Mouse (Mus musculus) heart, embryonic 16.5 days (tissue): Measurements from ENCODE around the gene Gas7. TPM values are rescaled to one million over a fixed set of nuclear protein-coding genes. Genes with fewer than 3 reads are reported as not detected.

Experiments
- ATAC-seq: fragments of 200-750 bp; cut with Nextera tagmentation; replicated peaks from 2 replicates; pipeline ENCODE4 v1.8.0; 2017; ENCODE audit warnings: moderate number of reproducible peaks; ENCODE audit not compliant: insufficient read depth, low FRiP score; ENCODE audit errors: extremely low read depth
- H3K27ac ChIP-seq: fragments of 300-500 bp; sonication (generic); 2 replicates; pipeline ENCODE4 v1.5.1; 2014; ENCODE audit warnings: mild to moderate bottlenecking, low read length, control low read depth, moderate library complexity
- H3K27me3 ChIP-seq: fragments of 300-500 bp; sonication (generic); 2 replicates; pipeline ENCODE4 v1.6.1; 2014; ENCODE audit warnings: low read length, mixed read lengths; ENCODE audit not compliant: control insufficient read depth, insufficient read depth
- H3K36me3 ChIP-seq: fragments of 300-500 bp; sonication (generic); 2 replicates; pipeline ENCODE4 v1.6.1; 2014; ENCODE audit not compliant: control insufficient read depth, insufficient read depth
- H3K4me1 ChIP-seq: fragments of 300-500 bp; sonication (generic); 2 replicates; pipeline ENCODE4 v1.6.1; 2014; ENCODE audit warnings: low read length, mixed read lengths; ENCODE audit not compliant: control insufficient read depth, insufficient read depth
- H3K4me2 ChIP-seq: fragments of 300-500 bp; sonication (generic); 2 replicates; pipeline ENCODE4 v1.6.1; 2014; ENCODE audit warnings: low read depth, mild to moderate bottlenecking, control low read depth, low read length
- H3K4me3 ChIP-seq: fragments of 300-500 bp; sonication (generic); 2 replicates; pipeline ENCODE4 v1.5.1; 2014; ENCODE audit warnings: mild to moderate bottlenecking, control low read depth, low read length
- H3K9ac ChIP-seq: fragments of 300-500 bp; sonication (generic); 2 replicates; pipeline ENCODE4 v1.6.1; 2014; ENCODE audit warnings: low read length, control low read depth
- H3K9me3 ChIP-seq: fragments of 300-500 bp; sonication (generic); replicated peaks from 2 replicates; pipeline ENCODE4 v1.6.1; 2016; ENCODE audit warnings: low read length; ENCODE audit not compliant: control insufficient read depth
- WGBS: fragments of 180-500 bp; shearing (Covaris S2); extraction: QIAGEN DNeasy Blood & Tissue Kit; methylation state at CpG from one replicate; pipeline ENCODE4 v1.1.7; 2014; 5-methylcytosine and 5-hydroxymethylcytosine counted together
- polyA plus RNA-seq: library from polyadenylated mRNA; unstranded; fragments of >200 nt; fragmentation: Nextera tagmentation; extraction: Ambion mirVana; gene quantifications from 2 replicates; pipeline ENCODE4 v1.2.1, GENCODE M21; 2015

Gas7 gene
- polyA plus RNA-seq, 1 experiment from 2014 or later, result 8.5 TPM

DNA sequence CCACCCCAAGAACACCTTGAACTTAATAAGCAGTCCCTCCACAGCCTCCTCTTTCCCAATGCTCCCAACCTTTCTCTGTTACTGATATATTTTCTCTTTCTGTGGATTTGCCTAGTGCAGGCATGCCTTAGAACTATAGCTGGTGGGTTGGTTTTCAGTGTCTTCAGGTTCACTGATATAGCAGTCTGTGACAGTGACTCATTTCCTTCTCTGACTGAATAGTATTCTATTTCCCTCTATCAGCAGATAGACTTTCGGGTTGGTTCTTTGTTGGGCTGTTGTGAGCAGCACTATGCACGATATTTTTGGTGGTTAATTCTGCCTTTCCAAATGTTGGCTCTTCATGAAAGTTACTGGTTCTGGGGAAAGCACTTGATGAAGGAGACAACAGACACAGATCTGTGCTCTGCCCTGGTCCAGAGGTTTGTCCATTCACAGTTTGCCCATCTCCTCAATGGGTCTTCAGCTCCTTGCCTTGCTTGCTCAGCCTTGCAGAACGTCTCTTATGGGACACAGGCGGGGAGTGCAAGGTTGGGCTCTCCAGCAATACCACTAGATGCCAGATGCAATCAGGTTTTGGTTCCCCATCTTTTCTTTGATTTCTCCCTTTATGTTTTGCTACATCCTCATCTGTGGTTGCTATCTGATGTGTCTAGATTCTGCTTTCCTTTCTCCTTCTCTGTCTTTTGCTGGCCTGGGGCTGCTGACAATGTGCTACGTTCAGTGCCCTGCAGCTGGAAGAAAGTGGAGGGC lies 25.1 kb downstream of the Gas7 start:
- Histone ChIP-seq H3K27me3 (no peaks in the 10 kb centered on the region), H3K9ac (no peak overlapping the region), H3K27ac (no peak overlapping the region), H3K4me3 (no peak overlapping the region), H3K36me3 (no peaks in the 10 kb centered on the region), H3K4me2 (no peak overlapping the region), H3K9me3 (no peaks in the 10 kb centered on the region), H3K4me1 (peaks cover 18% of the 10 kb centered on the region)
- ATAC-seq, result no peak
- 78% methylated on average over 5 of the region's 5 CpGs for WGBS

DNA sequence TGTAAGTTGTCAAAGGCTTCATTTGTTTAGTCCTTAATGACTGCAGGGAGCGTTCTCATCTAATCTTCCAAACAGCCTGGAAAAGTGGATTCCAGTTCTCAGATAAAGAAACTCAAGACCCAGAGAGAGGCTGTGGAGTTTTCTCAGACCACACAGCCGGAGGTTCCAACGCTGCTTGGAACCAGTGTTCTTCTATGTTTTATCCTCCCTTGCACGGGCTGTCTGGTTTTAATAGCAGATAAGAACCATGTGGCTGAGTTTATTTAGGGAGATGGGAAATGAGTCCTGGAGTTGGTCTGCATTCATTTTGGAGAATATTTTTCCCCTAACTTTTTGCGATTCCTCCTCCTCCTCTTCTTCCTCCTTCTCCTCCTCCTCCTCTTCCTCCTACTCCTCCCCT lies 26.5 kb downstream of the Gas7 start:
- Histone ChIP-seq H3K36me3 (no peaks in the 10 kb centered on the region), H3K27me3 (no peaks in the 10 kb centered on the region), H3K4me3 (no peak overlapping the region), H3K27ac (peak overlapping the region; percentile 6; the same call in 1 of the 2 replicates), H3K4me1 (peaks cover 21% of the 10 kb centered on the region), H3K9ac (no peak overlapping the region), H3K4me2 (0 out of 2 replicates have a peak overlapping the region, but pooled peaks have one; percentile 9), H3K9me3 (no peaks in the 10 kb centered on the region)
- 31% methylated on average over 5 of the region's 5 CpGs for WGBS
- no peak for ATAC-seq

DNA sequence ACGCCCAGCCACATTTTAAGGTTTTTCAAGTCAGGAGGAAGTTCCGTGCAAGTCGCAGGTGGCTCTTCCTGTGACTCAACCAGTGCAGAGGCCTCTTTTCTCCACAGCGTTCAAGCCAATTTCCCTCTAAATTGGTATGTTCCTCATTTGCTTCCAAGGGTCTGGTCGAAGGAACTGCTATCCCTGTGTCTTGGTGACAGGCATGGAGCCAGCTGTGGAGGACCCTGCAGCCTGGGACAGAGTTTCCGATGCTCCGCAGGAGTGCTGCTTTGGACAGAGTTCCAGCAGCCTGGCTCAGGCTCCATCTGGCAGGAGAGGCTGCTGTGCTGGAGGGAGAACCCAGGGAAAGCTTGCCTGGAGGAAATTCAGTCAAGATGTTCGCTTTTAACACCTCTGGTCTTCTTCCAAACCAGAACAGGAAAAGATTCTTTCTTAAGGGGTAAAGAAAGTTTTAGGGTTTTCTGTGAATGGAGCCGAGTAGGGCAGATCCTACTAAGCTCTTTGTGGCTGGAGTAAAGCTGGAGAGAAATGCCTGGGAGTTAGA lies 27.1 kb downstream of the Gas7 start:
- WGBS, result 42% methylated on average over 9 of the region's 9 CpGs
- Histone ChIP-seq H3K4me2 (0 out of 2 replicates have a peak overlapping the region, but pooled peaks have one; percentile 9), H3K36me3 (no peaks in the 10 kb centered on the region), H3K27me3 (no peaks in the 10 kb centered on the region), H3K9me3 (no peaks in the 10 kb centered on the region), H3K4me1 (peaks cover 21% of the 10 kb centered on the region), H3K4me3 (no peak overlapping the region), H3K9ac (no peak overlapping the region), H3K27ac (peak overlapping the region; percentile 16; the same call in 1 of the 2 replicates)
- peak; percentile 65; the same call in 1 of the 2 replicates for ATAC-seq

DNA sequence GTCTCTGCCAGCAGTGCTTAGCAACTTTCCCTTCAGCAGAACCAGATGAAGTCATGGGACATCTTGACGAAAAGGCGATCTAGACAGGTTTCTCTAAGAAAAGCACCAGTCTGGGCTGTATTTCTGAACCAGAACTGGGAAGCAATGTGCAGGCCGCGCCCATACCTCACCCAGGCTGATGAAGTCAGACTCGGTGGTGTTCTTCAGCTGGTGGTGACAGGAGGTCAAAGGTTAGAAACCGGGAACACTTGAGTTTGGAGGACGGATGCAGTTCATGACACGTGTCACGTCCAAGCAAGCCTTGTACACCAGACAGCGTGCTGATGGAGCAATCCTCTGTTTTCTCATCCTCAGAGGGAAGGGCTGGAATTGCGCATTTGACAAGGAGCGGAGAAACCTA lies 32.9 kb downstream of the Gas7 start:
- ATAC-seq, result no peak; the same call in 1 of the 2 replicates
- Histone ChIP-seq H3K9me3 (no peaks in the 10 kb centered on the region), H3K27me3 (no peaks in the 10 kb centered on the region), H3K4me2 (no peak overlapping the region), H3K27ac (no peak overlapping the region), H3K4me3 (no peak overlapping the region), H3K4me1 (peaks cover 8% of the 10 kb centered on the region), H3K9ac (no peak overlapping the region), H3K36me3 (no peaks in the 10 kb centered on the region)
- 65% methylated on average over 12 of the region's 12 CpGs for WGBS

DNA sequence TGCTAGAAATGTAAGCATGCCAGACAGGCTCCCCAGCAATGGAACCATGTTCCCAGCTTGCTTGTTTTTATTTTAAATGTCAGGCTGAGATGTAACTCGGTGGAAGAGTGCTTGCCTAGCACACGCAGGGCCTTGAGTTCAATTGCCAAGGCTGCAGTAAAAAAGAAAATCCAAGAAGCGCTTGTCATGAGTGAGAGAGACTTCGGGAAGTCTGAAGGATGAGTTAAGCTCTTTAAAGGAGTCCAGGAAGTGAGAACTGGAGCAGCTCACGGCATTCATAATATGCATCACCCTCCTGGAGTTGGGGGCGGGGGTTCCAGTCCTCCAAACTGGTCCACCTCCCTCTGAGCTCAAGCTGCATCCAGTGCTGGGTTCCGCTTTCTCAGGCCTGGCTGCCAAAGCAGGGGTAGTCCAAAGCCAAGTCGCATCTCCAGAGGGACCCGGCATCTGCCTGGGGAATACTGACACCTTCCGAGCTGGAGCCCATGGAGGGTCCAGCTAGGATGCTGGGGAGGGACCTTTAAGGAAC lies 34.5 kb downstream of the Gas7 start:
- WGBS, result 69% methylated on average over 10 of the region's 10 CpGs
- Histone ChIP-seq H3K4me2 (no peak overlapping the region), H3K4me1 (peaks cover 11% of the 10 kb centered on the region), H3K27me3 (no peaks in the 10 kb centered on the region), H3K4me3 (no peak overlapping the region), H3K36me3 (no peaks in the 10 kb centered on the region), H3K9me3 (no peaks in the 10 kb centered on the region), H3K9ac (no peak overlapping the region), H3K27ac (no peak overlapping the region)
- ATAC-seq, result no peak

DNA sequence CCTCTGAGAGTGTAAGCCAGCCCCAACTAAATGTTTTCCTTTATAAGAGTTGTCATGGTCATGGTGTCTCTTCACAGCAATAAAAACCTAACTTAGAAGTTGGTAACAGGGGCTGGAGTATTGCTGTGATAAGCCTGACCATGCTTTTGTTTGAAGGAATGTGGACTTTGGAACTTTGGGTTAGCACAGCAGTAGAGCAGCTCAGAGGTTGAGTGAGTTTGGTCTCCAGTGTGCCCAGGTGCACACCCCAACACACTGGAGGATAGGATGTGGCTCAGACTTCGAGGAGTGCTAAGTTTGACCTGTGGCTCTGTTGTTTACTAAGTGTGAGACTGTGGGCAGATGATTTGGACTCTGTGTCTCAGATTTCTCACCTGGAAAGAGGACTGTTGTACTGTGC lies 41.6 kb downstream of the Gas7 start:
- H3K9ac ChIP-seq, result no peak overlapping the region
- no peak overlapping the region for H3K4me3 ChIP-seq
- H3K4me1 ChIP-seq, result peaks cover 3% of the 10 kb centered on the region; the same call in 1 of the 2 replicates
- no peak overlapping the region for H3K4me2 ChIP-seq
- no peaks in the 10 kb centered on the region for H3K27me3 ChIP-seq
- H3K36me3 ChIP-seq, result no peaks in the 10 kb centered on the region
- no peak for ATAC-seq
- H3K9me3 ChIP-seq, result no peaks in the 10 kb centered on the region
- 46% methylated on average over 1 of the region's 1 CpGs for WGBS
- H3K27ac ChIP-seq, result no peak overlapping the region

DNA sequence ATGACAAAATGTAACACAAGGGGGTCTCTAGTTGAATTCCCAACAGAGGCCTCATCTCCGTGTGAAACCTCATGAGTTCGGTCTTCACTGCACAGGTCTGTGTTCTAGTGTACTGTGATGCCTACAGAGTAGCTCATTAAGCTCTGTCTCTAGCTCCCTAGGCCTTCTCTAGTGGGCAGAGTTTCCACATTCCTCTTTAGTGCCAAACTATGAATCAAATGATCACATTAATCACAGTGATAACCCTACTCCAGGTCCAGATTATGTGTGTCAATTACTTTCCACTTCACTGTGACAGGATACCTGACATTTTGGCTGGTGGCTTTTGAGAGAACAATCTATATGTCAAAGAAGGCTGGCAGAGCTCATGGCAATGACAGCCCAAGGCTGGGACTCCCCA lies 44.9 kb downstream of the Gas7 start:
- 80% methylated on average over 2 of the region's 2 CpGs for WGBS
- Histone ChIP-seq H3K4me3 (no peak overlapping the region), H3K4me2 (no peak overlapping the region), H3K9ac (no peak overlapping the region), H3K9me3 (no peaks in the 10 kb centered on the region), H3K36me3 (no peaks in the 10 kb centered on the region), H3K27ac (no peak overlapping the region), H3K4me1 (no peaks in the 10 kb centered on the region), H3K27me3 (no peaks in the 10 kb centered on the region)
- ATAC-seq, result no peak

DNA sequence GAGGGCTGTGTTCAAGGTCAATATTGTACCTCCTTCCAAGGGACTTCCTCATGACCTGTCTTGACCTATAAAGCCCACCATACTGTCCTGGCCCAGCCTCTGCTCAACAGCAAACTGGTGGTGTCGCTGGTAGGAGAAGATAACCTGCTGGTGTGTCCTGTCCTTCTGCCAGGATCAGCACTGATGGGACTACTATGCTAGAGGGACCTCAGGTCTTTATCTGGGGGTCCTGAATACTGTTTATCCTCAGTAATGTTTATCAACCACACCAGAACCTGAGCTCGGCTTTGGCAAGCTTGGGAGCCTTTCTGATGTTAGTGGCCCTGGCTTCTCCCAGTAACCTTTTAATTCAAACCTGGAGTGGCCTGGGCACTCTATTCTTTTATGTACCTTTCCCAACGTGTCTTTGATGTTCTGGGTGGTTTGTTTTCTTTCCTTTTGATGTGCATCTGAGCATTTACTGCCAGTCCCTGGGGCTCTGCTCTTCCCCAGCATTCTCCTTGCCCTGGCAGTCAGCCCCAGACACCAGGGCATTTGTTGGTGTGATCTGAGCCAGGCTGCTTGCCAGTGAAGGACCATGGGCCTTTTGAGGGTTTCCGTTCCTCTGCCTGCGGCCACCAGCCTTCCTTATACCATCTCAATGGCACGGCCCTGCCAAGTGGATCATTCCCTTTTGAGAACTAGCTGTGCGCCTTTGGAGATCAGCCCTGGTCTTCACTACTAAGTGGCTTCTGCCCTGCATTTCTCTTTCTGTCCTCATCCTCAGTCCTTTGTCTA lies 46.4 kb downstream of the Gas7 start:
- no peaks in the 10 kb centered on the region for H3K27me3 ChIP-seq
- H3K9ac ChIP-seq, result no peak overlapping the region
- no peak overlapping the region for H3K27ac ChIP-seq
- H3K36me3 ChIP-seq, result no peaks in the 10 kb centered on the region
- ATAC-seq, result no peak
- no peak overlapping the region for H3K4me3 ChIP-seq
- no peak overlapping the region for H3K4me2 ChIP-seq
- no peaks in the 10 kb centered on the region for H3K4me1 ChIP-seq
- WGBS, result 80% methylated on average over 7 of the region's 7 CpGs
- no peaks in the 10 kb centered on the region for H3K9me3 ChIP-seq
